Mouse (Mus musculus) liver, embryonic 14.5 days (tissue): ENCODE results near the gene Rictor. TPM values are rescaled to one million over a fixed set of nuclear protein-coding genes. Genes with fewer than 3 reads are reported as not detected.
"Not testable (repeated sequence)": the region's sequence is repeated elsewhere in the genome, so short reads cannot be mapped to it uniquely, and the experiment has no call there.

Experiments used
- ATAC-seq: fragments of 200-750 bp; cut with Nextera tagmentation; 2 replicates; pipeline ENCODE4 v1.8.0; 2017; ENCODE audit warnings: moderate number of reproducible peaks, mild to moderate bottlenecking, moderate library complexity; ENCODE audit not compliant: insufficient read depth
- DNase-seq, 3 experiments: peaks; one replicate each; pipeline ENCODE4 v3.0.0-alpha.2; 2012 to 2013; ENCODE audit warnings: low read depth in 3 of 3, low spot score in 3 of 3
- H3K27ac ChIP-seq: fragments of 300-500 bp; sonication (generic); 2 replicates; pipeline ENCODE4 v1.5.1; 2014; ENCODE audit warnings: moderate library complexity, mild to moderate bottlenecking, control low read depth, inconsistent platforms
- H3K27me3 ChIP-seq: fragments of 300-500 bp; sonication (generic); 2 replicates; pipeline ENCODE4 v1.6.1; 2014; ENCODE audit warnings: mild to moderate bottlenecking, low read length, moderate library complexity; ENCODE audit not compliant: control insufficient read depth, insufficient read depth
- H3K36me3 ChIP-seq: fragments of 300-500 bp; sonication (generic); replicated peaks from 2 replicates; pipeline ENCODE4 v1.6.1; 2014; ENCODE audit warnings: low read depth; ENCODE audit not compliant: control insufficient read depth, insufficient read depth
- H3K4me1 ChIP-seq, 2 experiments: fragments of 200-500 bp in 1 of 2; fragments of 300-500 bp in 1 of 2; sonication (generic) in 1 of 2; replicated peaks; 2 replicates each; pipeline ENCODE4 v1.6.1; 2012 to 2014; ENCODE audit warnings: antibody characterized with exemption in 1 of 2, inconsistent platforms in 1 of 2, low read length in 1 of 2; ENCODE audit not compliant: control insufficient read depth in 2 of 2, insufficient read depth in 2 of 2
- H3K4me2 ChIP-seq: fragments of 300-500 bp; sonication (generic); 2 replicates; pipeline ENCODE4 v1.6.1; 2014; ENCODE audit warnings: low read depth, mild to moderate bottlenecking, control low read depth, moderate library complexity
- H3K4me3 ChIP-seq, 2 experiments: fragments of 200-500 bp in 1 of 2; fragments of 300-500 bp in 1 of 2; sonication (generic) in 1 of 2; 2 replicates each; pipeline ENCODE4 v1.5.1; 2012 to 2014; ENCODE audit warnings: low read depth in 2 of 2, low read length in 2 of 2, mild to moderate bottlenecking in 2 of 2, control low read depth in 1 of 2, inconsistent platforms in 1 of 2, moderate library complexity in 1 of 2; ENCODE audit not compliant: insufficient read depth in 1 of 2
- H3K9ac ChIP-seq: fragments of 300-500 bp; sonication (generic); replicated peaks from 2 replicates; pipeline ENCODE4 v1.6.1; 2014; ENCODE audit warnings: mild to moderate bottlenecking, control low read depth, moderate library complexity
- H3K9me3 ChIP-seq: fragments of 300-500 bp; sonication (generic); 2 replicates; pipeline ENCODE4 v1.6.1; 2016; ENCODE audit warnings: low read length, mixed read lengths; ENCODE audit not compliant: control insufficient read depth
- CTCF ChIP-seq: IDR thresholded peaks from 2 replicates; pipeline ENCODE4 v1.5.1; 2016; ENCODE audit warnings: antibody characterized with exemption, low read depth, control low read depth
- EP300 ChIP-seq: IDR thresholded peaks from 2 replicates; pipeline ENCODE4 v1.6.1; 2016; ENCODE audit warnings: antibody characterized with exemption, low read depth
- WGBS: fragments of 180-500 bp; shearing (Covaris S2); extraction: QIAGEN DNeasy Blood & Tissue Kit; methylation state at CpG from one replicate; pipeline ENCODE4 v1.1.7; 2014; ENCODE audit not compliant: insufficient replicate concordance; 5-methylcytosine and 5-hydroxymethylcytosine counted together
- polyA plus RNA-seq, 2 experiments: library from polyadenylated mRNA; depleted of rRNA in 1 of 2; stranded (reverse) in 1 of 2; unstranded in 1 of 2; fragments of >200 nt; fragmentation: Nextera tagmentation in 1 of 2; extraction: Ambion mirVana in 1 of 2; gene quantifications; 2 replicates each; pipeline versions ENCODE4 v1.2.1 to v1.2.3; 2012 to 2014

The Rictor gene
- polyA plus RNA-seq, 2 experiments: 4.4 to 12.7 TPM

DNA sequence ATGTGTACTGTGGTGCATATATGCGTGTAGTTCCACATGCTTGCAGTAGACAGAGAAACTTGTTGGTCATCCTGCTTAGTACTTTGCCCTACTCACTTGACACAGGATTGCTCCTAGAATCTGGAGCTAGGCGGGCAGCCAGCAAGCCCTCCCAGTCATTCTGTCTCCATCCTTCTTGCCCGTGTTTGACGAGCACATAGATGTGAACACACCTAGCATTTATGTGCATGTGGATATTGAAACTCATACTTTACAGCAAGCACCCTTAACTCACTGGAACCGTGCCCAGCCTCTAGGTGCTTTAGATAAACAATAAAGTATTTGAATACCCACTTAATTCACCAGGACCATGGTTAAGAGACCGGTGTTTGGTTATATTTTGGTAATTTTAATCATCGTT is 81.8 kb downstream of the Rictor start:
- WGBS: 87% methylated on average over 7 of the region's 7 CpGs
- Histone ChIP-seq H3K27me3 (no peaks in the 10 kb centered on the region), H3K4me1 (no peaks in the 10 kb centered on the region), H3K4me3 (no peak overlapping the region), H3K27ac (no peak overlapping the region), H3K36me3 (peaks cover 71% of the 10 kb centered on the region), H3K4me2 (no peak overlapping the region), H3K9me3 (no peaks in the 10 kb centered on the region), H3K9ac (no peak overlapping the region)
- DNase-seq: no peak
- TF ChIP-seq CTCF: no peak
- no peak for TF ChIP-seq EP300
- no peak for ATAC-seq

DNA sequence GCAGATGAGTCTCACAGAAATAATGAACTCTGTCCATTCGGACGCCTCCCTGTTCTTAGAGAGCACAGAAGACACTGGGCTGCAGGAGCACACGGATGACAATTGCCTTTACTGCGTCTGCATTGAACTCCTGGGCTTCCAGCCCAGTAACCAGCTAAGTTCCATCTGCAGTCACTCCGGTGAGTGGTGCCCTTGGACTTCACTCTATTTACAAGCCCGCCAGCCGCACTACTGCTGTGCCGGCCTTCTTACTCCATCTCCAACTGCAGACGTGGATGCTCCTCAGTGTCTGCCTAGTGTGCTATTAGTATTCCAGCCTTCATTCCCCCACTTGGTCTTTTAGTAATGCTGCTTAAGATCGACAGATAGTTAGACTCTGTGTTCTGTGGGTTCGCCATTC is 83.5 kb downstream of the Rictor start:
- Histone ChIP-seq H3K4me1 (no peaks in the 10 kb centered on the region), H3K9ac (no peak overlapping the region), H3K27ac (no peak overlapping the region), H3K27me3 (no peaks in the 10 kb centered on the region), H3K9me3 (no peaks in the 10 kb centered on the region), H3K4me3 (no peak overlapping the region), H3K36me3 (peaks cover 79% of the 10 kb centered on the region), H3K4me2 (no peak overlapping the region)
- 81% methylated on average over 11 of the region's 11 CpGs for WGBS
- DNase-seq (no peak), ATAC-seq (no peak)
- TF ChIP-seq EP300 (no peak), CTCF (no peak)

DNA sequence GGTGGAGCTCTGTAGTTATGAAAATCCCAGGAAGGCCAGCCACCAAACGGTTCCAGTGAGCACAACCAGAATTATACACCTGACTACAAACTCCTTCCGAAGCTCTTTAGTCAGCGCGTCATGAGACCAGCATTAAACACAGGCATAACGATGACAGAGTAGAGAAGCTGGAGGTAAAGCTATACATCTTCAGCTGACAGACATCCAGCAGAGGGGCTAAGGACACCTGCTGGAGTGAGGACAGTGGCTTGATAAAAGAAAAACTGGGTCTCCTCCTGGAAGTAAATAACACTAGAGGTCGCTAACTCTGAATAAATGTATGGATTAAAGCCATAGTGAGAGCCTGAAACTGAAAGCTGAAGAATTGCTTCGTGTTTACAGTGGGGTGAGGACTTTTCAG is 84.7 kb downstream of the Rictor start:
- TF ChIP-seq CTCF: no peak
- no peak for TF ChIP-seq EP300
- Histone ChIP-seq H3K4me2 (no peak overlapping the region), H3K4me3 (no peak overlapping the region), H3K4me1 (no peaks in the 10 kb centered on the region), H3K9ac (no peak overlapping the region), H3K9me3 (no peaks in the 10 kb centered on the region), H3K27me3 (no peaks in the 10 kb centered on the region), H3K27ac (no peak overlapping the region), H3K36me3 (peaks cover 79% of the 10 kb centered on the region)
- 86% methylated on average over 7 of the region's 7 CpGs for WGBS
- DNase-seq (no peak), ATAC-seq (no peak)

DNA sequence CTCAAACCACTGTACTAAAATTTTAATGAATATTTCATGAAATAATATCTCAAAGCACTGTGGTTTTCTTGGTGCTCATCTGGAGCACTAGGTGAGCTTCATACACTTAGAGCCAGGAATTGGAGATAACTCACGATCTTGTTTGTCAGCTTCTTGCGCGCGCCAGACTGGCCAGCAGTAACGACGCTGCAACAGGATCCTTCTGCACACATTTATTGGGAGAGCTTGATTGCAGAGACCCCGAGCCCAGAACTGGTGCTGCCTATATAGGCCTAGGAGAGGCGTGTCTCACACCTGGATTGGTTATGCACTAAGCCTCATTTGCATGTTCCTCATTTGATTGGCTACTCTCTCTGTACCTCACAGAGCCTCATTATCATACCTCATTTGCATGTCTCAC is 93.0 kb downstream of the Rictor start:
- H3K27me3 ChIP-seq, H3K4me1 ChIP-seq, H3K9me3 ChIP-seq, H3K9ac ChIP-seq, H3K27ac ChIP-seq, H3K4me2 ChIP-seq, DNase-seq, ATAC-seq, H3K4me3 ChIP-seq: not testable (repeated sequence)
- WGBS: 92% methylated on average over 8 of the region's 8 CpGs
- peaks cover 15% of the 10 kb centered on the region for H3K36me3 ChIP-seq

DNA sequence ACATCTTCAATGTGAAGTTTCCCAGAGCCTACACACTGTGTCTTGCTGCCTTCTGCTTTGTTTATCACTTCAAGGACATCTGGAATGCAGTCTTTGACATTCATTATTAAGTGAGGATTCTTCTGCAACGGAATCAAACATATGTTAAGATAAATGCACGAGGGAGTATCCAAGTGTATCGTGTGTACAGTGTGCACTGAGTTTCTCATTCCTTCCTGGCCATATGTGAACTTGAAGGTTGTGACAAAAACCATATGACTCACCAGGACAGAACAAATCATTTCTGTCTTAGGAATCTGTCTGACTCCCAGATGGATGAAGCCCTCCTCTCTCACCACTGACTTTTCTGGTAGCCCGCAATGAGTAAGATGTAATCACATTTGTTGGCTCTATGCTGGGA is 107.6 kb downstream of the Rictor start:
- ATAC-seq: no peak
- no peak overlapping the region for H3K9ac ChIP-seq
- 74% methylated on average over 4 of the region's 4 CpGs for WGBS
- H3K9me3 ChIP-seq: no peaks in the 10 kb centered on the region
- no peak overlapping the region for H3K4me2 ChIP-seq
- H3K27ac ChIP-seq: no peak overlapping the region
- DNase-seq: no peak
- no peaks in the 10 kb centered on the region for H3K4me1 ChIP-seq
- no peaks in the 10 kb centered on the region for H3K27me3 ChIP-seq
- no peak overlapping the region for H3K4me3 ChIP-seq
- H3K36me3 ChIP-seq: no peaks in the 10 kb centered on the region
- TF ChIP-seq CTCF (no peak), EP300 (no peak)

DNA sequence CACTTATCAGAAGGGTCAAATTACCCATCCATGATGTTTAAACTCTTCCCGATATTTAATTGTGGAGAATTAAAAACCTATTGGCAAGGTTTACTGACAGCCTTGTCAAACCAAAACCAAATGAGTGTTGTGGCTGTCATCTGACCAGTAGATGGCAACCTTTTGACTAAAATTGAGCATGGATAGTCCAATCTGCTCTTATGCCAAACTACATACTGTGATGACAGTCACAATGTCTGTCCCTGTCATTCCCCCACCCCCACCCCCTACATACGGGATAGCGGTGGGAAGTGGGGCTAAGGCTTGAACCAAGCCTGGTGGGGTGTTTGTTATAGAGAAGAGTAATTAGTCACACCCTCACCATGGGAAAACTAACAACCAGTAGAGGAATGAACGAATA is 132.0 kb downstream of the Rictor start:
- no peak for DNase-seq
- TF ChIP-seq CTCF: peak; percentile 40
- TF ChIP-seq EP300: no peak
- ATAC-seq: no peak
- H3K9me3 ChIP-seq: no peaks in the 10 kb centered on the region
- no peak overlapping the region for H3K27ac ChIP-seq
- 42% methylated on average over 4 of the region's 4 CpGs for WGBS
- no peak overlapping the region for H3K4me2 ChIP-seq
- no peaks in the 10 kb centered on the region for H3K4me1 ChIP-seq
- no peaks in the 10 kb centered on the region for H3K27me3 ChIP-seq
- no peak overlapping the region for H3K9ac ChIP-seq
- H3K4me3 ChIP-seq: no peak overlapping the region
- no peaks in the 10 kb centered on the region for H3K36me3 ChIP-seq
